Mouse (Mus musculus) T-helper 1 cell (primary cell): ENCODE measurements around the gene Srgap2.

Experiments
- in situ Hi-C: fragments of 300-600 bp; cut with MboI, MseI; formaldehyde crosslinking; loops from one replicate; pipeline ENCODE4 v1.15.1; 2025; ENCODE audit warnings: high pct_unique_total_duplicates

The Srgap2 gene

DNA sequence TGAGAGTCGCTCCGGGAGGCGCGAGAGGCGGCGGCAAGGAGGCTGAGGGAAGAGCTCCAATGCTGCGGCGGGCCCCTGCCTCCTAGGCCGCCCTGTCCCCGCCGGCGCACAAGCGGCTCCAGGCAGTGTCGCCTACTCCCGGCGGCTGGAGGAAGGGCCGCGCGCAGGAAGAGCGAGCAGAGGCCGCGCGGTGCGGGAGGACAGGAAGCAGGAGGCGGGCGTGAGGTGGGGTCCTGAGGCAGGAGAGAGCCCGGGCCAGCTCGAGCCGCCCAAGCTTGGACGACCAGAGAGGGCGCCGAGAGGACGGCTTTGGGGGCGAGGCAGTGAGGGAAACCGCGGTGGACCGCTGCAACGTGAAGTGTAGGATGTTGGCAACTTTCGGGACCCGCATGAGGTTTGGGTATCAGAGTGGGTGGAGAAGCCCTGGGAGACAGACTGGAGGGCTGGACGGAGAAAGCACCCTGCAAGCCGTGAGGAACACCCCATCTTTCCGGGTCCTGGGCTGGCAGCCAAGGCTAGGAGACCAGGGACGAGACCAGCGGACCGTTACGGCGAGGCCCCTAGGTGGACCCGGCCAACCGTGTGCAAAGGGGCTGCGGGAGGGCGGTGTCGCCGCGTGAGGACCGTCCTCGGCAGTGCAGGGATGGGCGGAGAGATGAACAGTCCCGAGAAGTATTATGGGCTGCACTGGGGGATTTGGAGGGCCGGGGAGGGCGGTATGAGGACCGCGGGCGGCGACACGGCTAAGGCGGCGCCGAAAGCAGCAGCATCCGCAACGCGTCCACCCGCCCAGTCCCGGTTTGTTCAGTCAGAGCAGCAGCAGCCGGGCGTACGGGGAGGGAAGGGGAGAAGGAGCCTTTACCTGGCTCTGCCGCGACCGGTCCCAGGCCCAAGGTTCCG, 531 bp downstream of the Srgap2 start:
- in situ Hi-C loops, result no loop called here

DNA sequence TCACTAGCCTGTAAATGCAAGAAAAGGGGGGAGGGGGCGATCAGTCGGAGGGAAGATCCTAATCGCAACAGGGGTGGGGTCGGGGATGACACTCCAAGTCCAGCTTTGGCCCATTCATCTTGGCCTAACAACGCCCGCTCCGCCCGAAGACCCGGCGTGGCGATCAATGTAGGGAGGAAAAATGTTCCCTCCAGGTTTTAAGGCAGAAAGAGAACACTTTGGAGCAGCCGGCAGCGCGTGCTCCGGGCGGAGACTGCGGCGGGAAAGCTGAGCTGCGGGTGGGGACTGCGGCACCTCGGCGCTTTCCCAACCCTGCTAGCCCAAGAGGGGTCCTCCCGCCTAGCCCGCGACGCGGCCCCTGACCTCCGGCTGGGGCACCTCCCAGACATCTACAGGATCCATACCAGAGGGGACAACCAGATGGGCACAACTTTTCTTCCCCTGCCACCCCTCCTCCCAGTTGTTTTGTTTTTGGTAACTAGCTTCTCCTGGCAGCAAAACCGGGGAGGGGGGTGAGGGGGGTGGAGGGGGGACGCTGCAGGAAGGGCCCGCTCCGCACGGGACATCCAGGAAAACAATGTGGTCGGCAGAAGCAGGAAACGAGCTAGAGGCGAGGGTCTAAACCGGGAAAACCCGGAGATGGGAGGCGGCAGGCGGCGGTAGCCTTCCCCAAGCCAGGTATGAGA, 1.4 kb downstream of the Srgap2 start:
- in situ Hi-C loops, result no loop called here

DNA sequence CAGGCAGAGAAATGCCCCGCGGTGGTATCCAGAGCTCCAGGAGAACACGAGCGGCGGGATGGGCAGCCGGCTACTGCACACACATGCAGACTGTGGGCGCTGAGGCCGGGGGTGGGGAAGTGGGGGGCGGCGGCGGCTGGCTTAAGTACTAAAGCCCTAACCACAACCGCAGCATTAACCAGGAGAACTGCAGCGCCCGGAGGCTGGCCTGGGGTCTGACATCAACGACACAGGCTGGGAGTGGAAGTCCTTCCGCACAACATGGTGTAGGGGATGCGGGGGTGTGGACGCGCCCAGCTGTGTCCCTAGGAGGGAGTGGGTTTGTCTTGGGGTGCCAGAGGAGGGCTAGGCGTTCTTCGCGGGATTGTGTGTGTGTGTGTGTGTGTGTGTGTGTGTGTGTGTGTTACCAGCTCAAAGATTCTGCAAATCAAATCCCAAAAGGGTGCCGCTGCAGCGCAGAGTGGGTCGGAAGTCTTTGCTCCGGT, 2.0 kb downstream of the Srgap2 start:
- in situ Hi-C loops, result no loop called here

DNA sequence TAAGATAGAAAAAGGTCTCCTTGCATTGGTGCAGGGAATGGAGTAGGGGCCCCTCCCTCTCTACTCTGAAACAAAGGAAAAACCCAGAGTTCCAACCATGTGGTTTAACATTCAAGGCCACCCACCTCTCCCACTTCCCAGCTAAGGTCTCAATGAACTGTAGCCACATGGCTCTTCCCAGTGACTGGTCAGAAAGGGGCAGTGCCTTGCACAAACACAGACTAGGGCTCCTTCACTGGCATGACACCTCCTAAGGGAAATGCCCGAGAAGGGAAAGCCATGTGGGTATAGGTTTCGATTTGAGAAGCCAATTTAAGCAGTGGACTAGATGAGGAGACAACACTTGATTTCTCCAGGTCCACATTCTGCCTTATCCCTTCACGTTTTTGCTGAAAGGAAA, 3.4 kb downstream of the Srgap2 start:
- in situ Hi-C loops, result no loop called here

DNA sequence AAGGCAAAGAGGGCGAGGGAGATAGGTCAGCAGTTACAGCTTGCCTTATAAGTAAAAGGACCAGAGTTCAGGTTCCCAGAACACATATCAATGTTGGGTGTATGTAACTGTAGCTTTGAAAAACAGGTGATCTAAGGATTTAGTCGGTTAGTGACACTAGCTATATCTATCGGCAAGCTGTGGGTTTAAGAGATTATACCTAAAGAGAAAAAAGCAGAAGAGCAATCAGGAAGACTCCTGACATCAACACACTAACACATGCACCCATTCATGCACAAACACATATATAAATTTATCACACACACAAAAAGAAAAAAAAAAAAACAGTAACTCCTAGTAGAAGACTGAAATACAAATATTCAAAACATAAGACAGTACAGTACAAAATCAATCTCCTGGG, 10.6 kb downstream of the Srgap2 start:
- in situ Hi-C loops, result no loop called here

DNA sequence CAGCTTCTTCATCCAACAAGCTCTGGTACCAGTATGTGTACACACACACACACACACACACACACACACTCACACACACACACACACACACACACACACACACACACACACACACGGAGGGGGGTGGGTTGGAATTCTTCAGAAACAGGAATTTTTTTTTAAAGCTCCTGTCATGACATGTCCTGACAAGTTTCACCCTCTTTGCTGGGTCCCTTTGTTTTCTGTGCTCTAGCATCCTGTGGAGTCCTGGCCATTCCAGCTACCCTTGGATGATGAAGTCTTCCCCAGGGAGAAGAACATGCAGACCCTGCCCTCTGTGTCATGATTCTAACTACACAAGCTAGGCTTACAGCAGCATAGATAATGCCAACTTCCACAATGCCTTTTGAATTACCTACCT, 13.0 kb downstream of the Srgap2 start:
- in situ Hi-C loops, result no loop called here

DNA sequence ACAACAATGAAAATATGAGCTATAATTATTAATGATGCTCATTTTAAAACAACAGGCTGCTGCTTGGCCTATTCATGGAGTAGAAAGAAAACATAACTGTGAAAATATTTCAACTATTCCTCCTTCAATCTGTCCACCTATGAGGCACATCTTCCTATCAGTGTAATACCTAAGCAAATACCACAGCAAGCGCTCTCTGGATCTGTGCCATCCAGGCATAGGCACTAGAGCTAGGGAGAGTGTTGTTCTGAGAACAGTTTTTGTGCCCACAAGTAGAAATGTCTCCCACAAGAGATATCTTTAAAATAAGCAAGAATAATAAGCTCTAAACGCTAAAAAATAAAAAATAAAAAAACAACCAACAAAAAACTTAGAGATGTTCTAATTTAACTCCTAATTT, 14.0 kb downstream of the Srgap2 start:
- in situ Hi-C loops, result no loop called here

DNA sequence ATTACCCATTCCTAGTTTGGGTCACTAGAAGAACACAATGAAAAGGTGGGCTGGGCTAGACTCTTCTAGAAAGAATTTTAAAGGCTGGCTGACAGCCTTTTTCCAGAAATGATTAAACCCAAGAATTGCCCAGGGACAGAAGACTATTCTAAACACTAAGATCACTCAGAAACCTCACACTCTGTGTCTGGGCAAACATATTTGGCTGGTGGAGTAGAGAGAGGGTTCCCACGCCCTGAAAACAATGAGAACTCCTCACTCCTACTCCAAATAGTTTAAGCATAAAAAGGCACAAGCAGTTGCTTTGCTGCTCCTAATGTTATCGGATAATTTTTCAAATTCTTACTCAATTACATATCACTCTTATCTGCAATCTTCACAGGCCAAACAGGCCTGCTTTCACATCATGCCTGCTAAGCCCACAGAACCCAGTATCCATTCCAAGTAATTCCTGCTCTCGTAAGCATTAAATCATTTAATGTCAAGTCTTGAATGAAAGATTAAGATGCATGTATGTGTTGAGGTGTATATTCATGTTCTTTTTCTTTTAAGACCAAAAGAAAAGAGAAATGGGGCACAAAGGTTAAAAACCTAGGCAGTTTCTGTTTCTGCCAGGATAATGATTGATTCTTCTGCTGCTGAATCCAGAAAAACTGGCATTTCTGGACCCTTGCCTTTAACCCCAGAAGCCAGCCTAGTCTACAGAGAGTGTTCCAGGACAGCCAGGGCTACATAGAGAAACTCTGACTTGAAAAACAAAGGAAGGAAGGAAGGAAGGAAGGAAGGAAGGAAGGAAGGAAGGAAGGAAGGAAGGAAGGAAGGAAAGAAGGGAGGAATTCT, 15.3 kb downstream of the Srgap2 start:
- in situ Hi-C loops, result no loop called here

DNA sequence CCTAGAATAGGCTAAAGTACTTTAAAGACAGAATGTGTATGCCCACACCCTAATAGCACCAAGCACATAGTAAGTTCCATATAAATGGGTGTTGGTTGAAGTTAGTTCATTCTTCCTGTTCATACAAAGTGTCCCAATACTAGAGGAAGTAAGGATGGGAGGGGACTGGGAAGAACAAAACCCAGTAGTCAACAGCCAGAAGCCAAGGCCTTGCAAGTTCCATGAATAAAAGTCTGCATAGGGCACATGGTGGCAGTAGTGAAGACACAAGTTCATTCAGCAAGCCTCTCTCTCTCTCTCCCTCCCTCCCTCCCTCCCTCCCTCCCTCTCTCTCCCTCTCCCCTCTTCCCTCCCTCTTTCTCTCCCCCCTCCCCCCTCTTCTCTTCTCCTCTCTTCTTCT, 16.0 kb downstream of the Srgap2 start:
- in situ Hi-C loops, result no loop called here

DNA sequence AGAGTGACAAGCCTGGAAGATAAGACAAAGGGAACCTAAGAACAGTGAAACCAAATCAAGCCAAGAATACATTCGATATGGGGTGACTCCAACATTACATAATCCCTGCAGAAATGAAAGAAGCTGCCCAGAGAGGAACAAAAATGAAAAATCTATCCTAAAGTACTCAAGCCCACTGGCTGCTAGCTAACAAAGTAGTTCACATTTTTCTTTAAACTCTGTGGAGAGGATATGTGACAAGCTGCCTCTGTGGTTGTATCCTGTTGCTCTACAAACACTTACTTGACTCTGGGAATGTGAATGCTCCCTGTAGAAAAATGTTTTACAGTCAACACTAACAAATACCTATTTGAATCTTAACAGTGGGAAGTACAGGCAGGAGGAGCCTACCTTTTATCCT, 25.5 kb downstream of the Srgap2 start:
- in situ Hi-C loops, result no loop called here

DNA sequence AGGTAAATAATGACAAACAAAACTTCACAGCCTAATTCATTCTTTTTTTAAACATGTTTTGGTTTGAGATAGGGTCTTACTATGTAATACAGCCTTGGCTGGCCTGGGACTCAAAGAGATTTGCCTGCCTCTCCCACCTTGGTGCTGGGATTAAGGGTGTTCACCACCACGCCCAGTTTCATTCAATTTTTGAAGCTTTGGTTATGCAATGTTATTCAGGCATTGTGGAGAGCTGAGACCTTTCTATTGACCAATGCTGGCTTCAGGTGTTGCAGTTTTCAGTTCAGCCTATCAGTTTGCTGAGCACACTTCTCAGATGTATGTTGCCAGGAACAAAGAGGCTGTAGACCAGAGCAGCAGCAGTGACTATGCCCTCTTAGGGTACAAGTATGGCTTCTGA, 28.9 kb downstream of the Srgap2 start:
- in situ Hi-C loops, result no loop called here

DNA sequence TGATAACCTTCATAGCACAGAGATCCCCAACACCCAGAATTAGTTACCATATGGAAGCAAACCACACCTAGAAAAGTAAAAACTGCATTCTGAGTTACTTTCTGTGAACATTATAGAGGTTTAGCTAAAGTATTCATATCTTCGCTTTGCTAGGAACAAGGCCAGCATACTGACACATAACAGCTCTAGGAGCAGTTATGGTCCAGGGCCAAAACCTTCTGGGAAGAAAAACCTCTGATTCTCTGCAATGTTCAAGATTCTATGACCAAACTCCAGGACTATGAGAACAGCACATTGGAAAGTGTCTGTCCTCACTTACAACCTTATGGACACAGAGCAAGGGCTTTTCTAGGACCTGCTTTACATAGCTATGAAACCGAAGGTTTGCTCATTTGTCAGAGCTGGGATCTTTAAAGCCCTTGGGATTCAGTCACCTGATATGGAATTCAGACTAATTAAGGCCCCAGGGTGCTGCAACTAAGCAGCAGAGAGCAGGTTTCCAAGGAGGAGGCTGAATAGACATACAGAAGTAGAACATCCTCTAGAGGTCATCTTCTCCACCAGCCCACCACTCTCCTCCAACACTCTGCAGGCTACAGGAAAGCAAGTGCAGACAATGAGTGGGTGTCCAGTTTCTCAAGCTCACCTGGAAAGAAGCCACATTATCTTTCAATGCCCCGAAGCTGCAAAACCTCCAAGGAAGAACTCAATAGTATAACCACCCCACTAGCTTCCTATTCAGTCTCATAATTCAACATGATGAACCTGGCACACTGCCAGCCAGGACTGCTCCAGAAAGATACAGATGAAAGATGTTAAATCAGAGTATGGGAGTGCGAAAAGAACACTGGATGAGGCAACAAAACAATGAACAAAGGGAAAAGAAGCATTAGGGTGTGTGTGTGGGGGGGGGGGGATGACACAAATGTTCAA, 32.9 kb downstream of the Srgap2 start:
- in situ Hi-C loops, result no loop called here

DNA sequence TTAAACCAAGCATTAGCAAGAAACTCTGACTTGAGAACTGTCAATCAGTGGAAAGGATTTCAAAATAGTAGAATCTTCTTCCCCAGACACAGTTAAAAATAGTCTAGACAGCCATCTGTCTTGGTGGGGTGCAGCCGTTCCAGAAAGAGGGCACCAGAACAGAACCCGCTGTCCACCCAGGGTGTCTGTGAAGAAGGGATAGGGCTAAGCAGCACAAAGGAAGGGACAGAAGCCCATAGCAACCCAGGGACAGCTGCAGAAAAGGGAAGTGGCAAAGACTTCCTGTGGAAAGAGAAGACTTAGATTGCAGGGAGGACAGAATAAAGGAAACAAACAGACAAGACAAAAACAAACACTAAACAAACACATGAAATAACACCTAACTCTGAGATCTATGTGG, 34.8 kb downstream of the Srgap2 start:
- in situ Hi-C loops, result no loop called here

DNA sequence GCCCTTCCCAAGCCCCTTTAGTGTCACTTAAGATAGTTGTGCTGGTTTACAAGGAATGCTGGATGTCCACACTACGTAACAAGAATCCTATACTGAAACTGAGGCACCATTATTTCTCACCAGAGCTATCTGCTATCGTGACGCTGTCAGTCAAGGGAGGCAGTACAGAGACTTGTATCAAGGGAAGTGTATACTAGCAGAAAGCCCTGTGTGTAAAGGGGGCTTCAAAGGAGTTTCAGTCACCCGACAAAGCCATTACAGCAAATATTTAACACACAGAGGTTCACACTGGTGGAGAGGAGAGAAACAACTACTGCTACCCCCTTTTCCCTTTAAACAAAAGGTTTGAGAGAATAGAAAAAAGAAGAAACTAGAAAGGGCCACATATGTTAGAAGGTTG, 35.6 kb downstream of the Srgap2 start:
- in situ Hi-C loops, result no loop called here

DNA sequence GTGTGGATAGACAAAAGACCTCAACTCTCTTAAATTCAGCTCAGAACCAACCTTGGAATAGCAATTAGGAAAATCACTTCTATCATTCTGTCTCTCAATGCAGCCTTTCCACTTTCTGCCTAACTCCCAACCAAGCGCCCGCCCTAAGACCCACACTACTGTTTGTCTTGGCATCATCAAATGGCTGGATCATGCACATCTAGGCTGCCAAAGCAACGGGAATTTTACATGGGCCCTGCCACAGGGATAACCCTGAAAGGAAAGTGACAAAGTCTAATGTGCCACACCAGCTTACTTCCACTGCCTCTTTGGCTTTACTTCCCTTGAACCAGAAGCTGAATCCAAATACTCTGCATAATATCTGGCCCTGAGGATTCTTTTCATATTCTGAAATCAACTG, 37.8 kb downstream of the Srgap2 start:
- in situ Hi-C loops, result no loop called here

DNA sequence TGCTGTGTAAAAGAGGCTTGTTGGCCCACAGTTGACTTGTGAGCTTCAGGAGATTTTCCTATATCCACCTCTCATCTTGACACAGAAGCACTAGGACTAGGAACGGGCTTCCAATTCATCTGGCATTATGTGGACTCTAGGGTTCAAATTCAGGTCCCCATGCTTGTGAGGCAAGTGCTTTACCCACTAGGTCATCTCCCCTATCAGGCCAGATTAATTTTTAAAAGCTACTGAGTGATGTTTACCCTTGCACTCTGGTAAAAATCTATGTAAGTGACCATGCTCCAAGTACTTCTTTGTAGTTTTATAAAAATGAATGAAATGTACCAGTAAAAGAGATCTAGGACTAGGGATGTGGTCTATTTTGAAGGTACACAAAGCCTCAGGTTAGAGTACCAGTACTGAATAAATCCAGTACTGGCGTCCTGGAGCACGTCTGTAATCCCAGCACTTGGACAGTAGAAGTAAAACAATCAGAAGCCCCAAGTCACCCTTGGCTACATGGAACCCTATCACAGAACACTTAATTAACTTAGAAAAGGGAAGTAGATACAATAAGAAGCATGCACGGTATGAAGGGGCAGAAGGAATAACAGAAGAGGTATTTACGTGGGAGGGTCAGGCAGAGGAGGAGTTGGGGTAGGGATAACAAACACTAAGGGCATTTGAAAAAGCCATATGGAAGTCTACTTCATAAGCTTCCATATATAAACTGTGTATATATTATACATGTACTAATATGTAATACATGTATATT, 40.9 kb downstream of the Srgap2 start:
- in situ Hi-C loops, result no loop called here

DNA sequence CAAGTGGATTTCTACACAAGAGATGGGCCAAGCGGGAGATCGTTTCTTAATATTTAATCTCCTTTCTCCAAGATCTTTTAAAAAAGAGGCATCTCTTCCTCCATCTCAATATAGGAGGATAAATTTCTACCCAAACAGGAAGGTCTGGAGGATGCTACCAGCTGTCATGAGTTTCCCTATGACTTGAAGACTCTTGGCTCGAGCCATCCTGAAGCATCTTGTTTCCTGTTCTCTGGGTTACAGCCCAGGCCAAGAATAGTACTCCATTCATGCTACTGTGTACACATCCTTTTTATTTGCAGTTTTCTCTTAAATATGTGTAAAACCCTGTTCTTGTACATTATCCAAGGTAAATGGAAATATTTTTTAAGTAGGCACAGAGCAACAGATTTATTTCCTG, 44.9 kb downstream of the Srgap2 start:
- in situ Hi-C loops, result no loop called here

DNA sequence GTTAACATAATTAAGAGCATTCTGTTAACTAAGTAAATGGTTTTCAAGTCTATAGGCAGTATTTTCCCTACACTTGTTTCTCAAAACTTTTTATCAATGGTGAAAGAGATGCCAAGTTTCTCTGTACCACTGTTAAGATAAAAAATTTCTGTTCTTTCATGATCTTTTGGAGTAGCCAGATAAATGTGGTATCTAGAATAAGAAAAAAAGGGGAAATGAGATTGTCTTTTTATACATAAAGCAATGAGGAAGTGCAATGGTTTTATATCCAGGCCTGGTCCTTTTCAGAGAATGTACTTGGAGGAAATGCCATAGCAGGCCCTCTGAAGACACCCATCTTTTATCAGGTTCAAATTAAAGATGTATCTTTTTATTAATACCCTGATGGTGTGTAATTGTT, 45.8 kb downstream of the Srgap2 start:
- in situ Hi-C loops, result no loop called here

DNA sequence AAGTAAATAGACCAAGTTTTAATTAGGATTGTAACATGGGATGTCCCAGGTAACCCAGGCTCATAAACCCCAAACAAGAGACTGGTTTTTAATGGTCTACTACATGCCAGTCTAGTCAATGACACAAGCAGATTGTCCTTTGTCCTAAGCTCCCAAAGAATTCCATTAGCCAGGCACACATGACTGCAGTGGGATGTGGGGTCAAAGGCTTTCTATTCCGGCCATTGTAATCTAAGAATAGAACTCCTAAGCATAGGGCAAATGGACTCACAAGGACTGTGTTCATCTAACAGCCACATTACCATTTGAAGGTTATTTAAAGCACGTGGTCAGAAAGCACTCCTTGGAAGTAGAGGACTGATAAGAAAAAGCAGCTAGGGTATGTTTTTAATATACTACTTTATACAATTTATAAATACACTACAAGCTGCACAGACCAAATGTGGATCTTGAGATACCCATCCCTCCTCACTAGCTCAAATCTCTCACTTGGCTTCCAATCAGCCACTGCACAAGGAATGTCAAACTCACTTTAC, 48.3 kb downstream of the Srgap2 start:
- in situ Hi-C loops, result no loop called here

DNA sequence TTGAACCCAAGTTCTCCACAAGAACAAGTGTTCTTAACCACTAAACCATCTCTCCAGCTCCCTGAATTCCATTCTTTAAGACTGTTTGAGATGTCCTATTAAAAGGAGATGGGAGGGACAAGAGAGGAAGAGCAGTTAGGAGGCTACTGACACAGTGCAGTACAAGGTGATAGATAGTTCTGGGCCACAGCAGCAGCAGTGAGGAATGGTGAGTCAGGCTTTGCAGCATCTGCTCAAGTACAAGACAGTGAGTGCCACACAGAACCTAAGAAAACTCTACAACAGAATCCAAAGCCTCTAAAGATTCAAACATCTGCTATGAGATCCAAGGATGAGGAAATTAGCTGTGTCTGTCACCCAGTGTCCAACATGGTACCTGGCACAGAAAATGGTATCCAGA, 51.8 kb downstream of the Srgap2 start:
- in situ Hi-C loops, result no loop called here
